Mouse (Mus musculus) induced T-regulatory cell, adult 2 months (primary cell): ENCODE data around the gene Fyb.

Experiments
- DNase-seq: peaks from one replicate; pipeline ENCODE4 v3.0.0-alpha.2; 2012; ENCODE audit warnings: low read depth

Gene Fyb

GRCm38 (mm10) chr15:6658081-6658480, 135.4 kb downstream of the Fyb start:
- no peak for DNase-seq

- DNase-seq, result no peak
These were observed 139.3 kb downstream of the Fyb start for GRCm38 (mm10) chr15:6661951-6662350.

- DNase-seq, result no peak
These were observed 141.3 kb downstream of the Fyb start for GRCm38 (mm10) chr15:6663991-6664390.

GRCm38 (mm10) chr15:6666072-6666471, 143.4 kb downstream of the Fyb start:
- no peak for DNase-seq

DNA sequence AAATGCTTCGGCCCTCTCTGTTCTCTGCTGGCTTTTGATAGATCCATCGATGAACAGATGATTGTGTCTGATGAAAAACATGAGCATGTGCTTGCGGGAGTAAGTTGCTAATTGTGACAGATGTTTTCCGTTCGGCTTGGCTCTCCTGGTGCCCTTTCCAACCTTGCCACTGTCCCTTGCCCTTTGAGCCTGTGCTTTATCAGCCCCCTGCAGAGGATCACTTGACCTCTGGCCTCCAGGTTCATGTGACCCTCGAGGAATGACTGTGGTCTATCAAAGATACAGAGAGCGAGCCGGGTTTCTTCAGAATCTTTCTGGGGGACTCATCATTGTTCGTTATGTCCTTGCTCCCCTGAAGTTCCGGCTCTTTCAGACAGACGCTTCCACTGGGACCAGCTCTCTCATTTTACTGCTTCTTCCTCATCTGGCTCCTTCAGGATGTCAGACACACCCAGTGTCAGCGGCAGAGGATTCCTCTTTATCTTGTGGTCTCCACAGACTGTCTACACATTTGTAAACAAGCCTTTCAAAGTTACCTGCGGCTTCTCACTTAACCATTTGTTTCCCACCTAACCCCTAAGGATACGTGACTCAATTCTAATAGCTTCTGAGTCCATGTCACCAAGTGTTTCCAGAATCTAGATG, 146.3 kb downstream of the Fyb start:
- no peak for DNase-seq

DNA sequence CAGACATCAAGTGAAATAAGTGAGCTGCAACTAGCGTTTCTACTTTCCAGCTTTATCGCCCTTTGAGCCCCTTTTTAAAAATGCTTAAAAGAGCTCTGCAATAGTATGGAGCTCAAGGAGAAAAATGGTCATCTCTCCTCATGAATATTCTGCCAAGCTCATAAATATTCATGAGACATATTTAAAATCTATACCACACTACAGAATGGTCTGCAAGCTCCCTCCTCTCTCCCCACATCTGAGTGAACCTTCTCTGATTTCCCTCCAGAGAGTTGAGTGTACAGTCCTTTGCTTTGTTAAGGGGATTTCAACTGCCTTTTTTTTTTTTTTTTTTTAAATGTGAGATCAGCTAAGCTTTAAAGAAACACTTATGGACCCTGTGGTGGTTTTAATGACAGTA, 155.8 kb downstream of the Fyb start:
- DNase-seq, result no peak

DNA sequence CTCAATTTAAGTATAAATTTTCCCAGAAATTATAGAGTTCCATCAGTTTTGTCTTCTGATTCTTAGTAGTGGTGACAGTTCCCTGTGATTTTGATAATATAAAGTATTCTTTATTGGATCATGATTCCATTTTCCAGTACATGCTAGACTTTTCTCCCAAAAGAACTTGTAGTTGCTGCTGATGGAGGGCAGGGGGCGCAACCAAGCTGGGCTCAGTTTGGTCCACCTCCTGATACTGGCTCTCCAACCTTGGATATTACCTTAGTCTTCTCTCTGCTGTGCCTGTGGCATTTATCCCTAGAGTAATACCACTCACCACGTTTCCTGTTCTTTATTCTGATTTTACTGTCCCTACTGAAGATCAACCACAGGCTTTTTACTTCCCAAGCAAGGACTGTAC, 179.5 kb downstream of the Fyb start:
- peak; percentile 50 for DNase-seq

- DNase-seq, result peak; percentile 46
These were observed 182.8 kb downstream of the Fyb start for GRCm38 (mm10) chr15:6705351-6705901.

DNA sequence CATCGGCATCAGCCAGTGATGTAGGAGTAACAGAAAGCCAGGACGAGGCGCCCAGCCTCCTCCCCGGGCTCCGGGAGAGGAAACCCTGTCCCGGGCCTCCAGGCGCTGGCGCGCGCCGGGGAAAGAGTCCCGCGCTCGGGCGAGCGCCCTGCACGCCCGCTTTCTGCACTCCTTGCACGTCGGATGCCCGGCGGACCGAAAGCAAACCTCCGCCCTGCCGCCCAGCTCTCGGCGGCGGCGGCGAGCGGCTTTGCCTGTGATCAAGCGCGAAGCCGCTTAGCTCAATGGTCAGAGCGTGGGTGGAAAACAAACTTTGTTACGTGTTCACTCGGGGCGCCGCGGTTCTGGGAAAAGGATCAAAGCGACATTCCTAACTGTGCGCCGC, 184.9 kb downstream of the Fyb start:
- peak; percentile 72 for DNase-seq

GRCm38 (mm10) chr15:6707936-6708525, 185.4 kb downstream of the Fyb start, which contains the start of gene Rictor:
Gene Rictor, plus strand, starts transcription at chr15:6708379.
- peak; percentile 92 for DNase-seq

- DNase-seq, result peak; percentile 68
These were observed 186.1 kb downstream of the Fyb start for GRCm38 (mm10) chr15:6708526-6709441.

DNA sequence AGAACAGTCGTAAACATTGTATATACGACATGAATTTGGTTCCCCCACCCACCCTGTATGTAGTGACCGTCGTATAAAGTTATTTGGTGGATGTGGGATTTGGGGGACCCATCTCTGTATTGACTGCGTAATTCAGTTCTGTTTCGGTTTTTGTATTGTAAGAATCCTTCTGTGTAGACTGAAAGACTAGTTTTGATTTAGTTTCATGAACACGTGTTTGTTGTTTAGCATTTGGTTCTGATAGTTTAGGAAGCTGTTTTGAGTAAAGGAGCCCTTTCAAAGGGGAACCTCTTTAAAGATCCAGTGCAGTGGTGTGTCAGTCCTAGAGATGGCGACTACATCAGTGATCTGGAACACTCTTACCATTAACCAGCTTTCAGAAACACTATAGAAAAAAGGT, 187.0 kb downstream of the Fyb start:
- peak; percentile 49 for DNase-seq

DNA sequence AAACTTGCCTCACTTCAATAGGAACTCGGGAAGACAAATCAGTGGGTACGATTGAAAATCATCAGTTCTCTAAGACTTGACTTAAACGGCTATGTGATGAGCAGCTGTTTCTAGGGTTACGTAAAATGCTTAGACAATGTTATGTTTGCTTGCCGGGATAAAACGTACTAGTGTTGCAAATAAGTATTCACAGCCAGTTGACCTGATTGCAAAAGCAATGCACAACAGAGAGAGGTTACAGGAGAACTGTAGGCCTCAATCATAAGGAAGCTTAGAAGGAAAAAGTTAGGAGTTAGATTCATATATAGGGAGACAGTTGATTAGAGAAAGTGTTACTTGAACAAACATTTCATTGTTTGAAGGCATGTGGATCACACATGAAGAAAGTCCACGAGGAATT, 187.7 kb downstream of the Fyb start:
- no peak for DNase-seq

- DNase-seq, result no peak
These were observed 188.6 kb downstream of the Fyb start for GRCm38 (mm10) chr15:6711226-6711625.
